Mouse (Mus musculus) intestine, postnatal 0 days (tissue): ENCODE measurements around the gene Nol4l. TPM values are rescaled to one million over a fixed set of nuclear protein-coding genes. Genes with fewer than 3 reads are reported as not detected.

Source experiments
- ATAC-seq: fragments of 200-750 bp; cut with Nextera tagmentation; 2 replicates; pipeline ENCODE4 v1.8.0; 2017; ENCODE audit warnings: mild to moderate bottlenecking, moderate TSS enrichment, moderate library complexity
- H3K27ac ChIP-seq: fragments of 300-500 bp; sonication (generic); 2 replicates; pipeline ENCODE4 v1.5.1; 2014; ENCODE audit warnings: mild to moderate bottlenecking, low read depth, low read length, moderate library complexity
- H3K27me3 ChIP-seq: fragments of 300-500 bp; sonication (generic); replicated peaks from 2 replicates; pipeline ENCODE4 v1.6.1; 2014; ENCODE audit warnings: low read length, mixed read lengths; ENCODE audit not compliant: control insufficient read depth, insufficient read depth
- H3K36me3 ChIP-seq: fragments of 300-500 bp; sonication (generic); 2 replicates; pipeline ENCODE4 v1.6.1; 2014; ENCODE audit warnings: mild to moderate bottlenecking, moderate library complexity; ENCODE audit not compliant: control insufficient read depth, insufficient read depth
- H3K4me1 ChIP-seq: fragments of 300-500 bp; sonication (generic); replicated peaks from 2 replicates; pipeline ENCODE4 v1.6.1; 2014; ENCODE audit warnings: antibody characterized with exemption, low read length, mixed read lengths; ENCODE audit not compliant: control insufficient read depth, insufficient read depth
- H3K4me2 ChIP-seq: fragments of 300-500 bp; sonication (generic); replicated peaks from 2 replicates; pipeline ENCODE4 v1.6.1; 2014; ENCODE audit warnings: low read depth, mild to moderate bottlenecking, moderate library complexity
- H3K4me3 ChIP-seq: fragments of 300-500 bp; sonication (generic); 2 replicates; pipeline ENCODE4 v1.5.1; 2014; ENCODE audit warnings: low read depth, low read length
- H3K9ac ChIP-seq: fragments of 300-500 bp; sonication (generic); 2 replicates; pipeline ENCODE4 v1.6.1; 2014; ENCODE audit warnings: mild to moderate bottlenecking, low read depth, low read length
- H3K9me3 ChIP-seq: fragments of 300-500 bp; sonication (generic); 2 replicates; pipeline ENCODE4 v1.6.1; 2016; ENCODE audit warnings: mixed run types; ENCODE audit not compliant: control insufficient read depth
- CTCF ChIP-seq: sonication (generic); IDR thresholded peaks from 2 replicates; pipeline ENCODE4 v1.5.1; 2016; ENCODE audit warnings: low read depth, mild to moderate bottlenecking, control low read depth, antibody characterized with exemption, moderate library complexity
- WGBS: fragments of 180-500 bp; shearing (Covaris S2); extraction: QIAGEN DNeasy Blood & Tissue Kit; methylation state at CpG from one replicate; pipeline ENCODE4 v1.1.7; 2014; 5-methylcytosine and 5-hydroxymethylcytosine counted together
- polyA plus RNA-seq: library from polyadenylated mRNA; unstranded; fragments of >200 nt; fragmentation: Nextera tagmentation; extraction: Ambion mirVana; gene quantifications from 2 replicates; pipeline ENCODE4 v1.2.1, GENCODE M21; 2015

Gene Nol4l
- polyA plus RNA-seq, 1 experiment from 2014 or later = 21.9 TPM

- H3K4me3 ChIP-seq = peak overlapping the region; percentile 97
- H3K36me3 ChIP-seq = no peaks in the 10 kb centered on the region
- H3K9me3 ChIP-seq = no peaks in the 10 kb centered on the region
- under 1% methylated on average over 58 of the region's 59 CpGs for WGBS
- ATAC-seq = peak; percentile 31
- H3K27ac ChIP-seq = peak overlapping the region; percentile 97
- H3K4me1 ChIP-seq = peaks cover 26% of the 10 kb centered on the region
- TF ChIP-seq CTCF = 0 out of 2 replicates have a peak, but pooled peaks have one; percentile 11
- no peaks in the 10 kb centered on the region for H3K27me3 ChIP-seq
- peak overlapping the region; percentile 95 for H3K9ac ChIP-seq
- peak overlapping the region; percentile 99 for H3K4me2 ChIP-seq
Measured at GRCm38 (mm10) chr2:153443434-153444240, 86.1 kb downstream of the Nol4l start.

- H3K4me1 ChIP-seq = peaks cover 30% of the 10 kb centered on the region
- H3K27ac ChIP-seq = peak overlapping the region; percentile 97
- no peak for TF ChIP-seq CTCF
- peak overlapping the region; percentile 95 for H3K9ac ChIP-seq
- H3K36me3 ChIP-seq = no peaks in the 10 kb centered on the region
- H3K27me3 ChIP-seq = no peaks in the 10 kb centered on the region
- 24% methylated on average over 5 of the region's 5 CpGs for WGBS
- peak overlapping the region; percentile 97 for H3K4me3 ChIP-seq
- ATAC-seq = no peak
- H3K4me2 ChIP-seq = peak overlapping the region; percentile 99
- H3K9me3 ChIP-seq = no peaks in the 10 kb centered on the region
Measured at GRCm38 (mm10) chr2:153442720-153443119, 87.1 kb downstream of the Nol4l start.

GRCm38 (mm10) chr2:153441228-153441627 is 88.5 kb downstream of the Nol4l start:
- 0 out of 2 replicates have a peak overlapping the region, but pooled peaks have one; percentile 97 for H3K4me3 ChIP-seq
- WGBS = 7% methylated on average over 3 of the region's 3 CpGs
- H3K4me1 ChIP-seq = peaks cover 41% of the 10 kb centered on the region
- H3K4me2 ChIP-seq = peak overlapping the region; percentile 99
- H3K27me3 ChIP-seq = no peaks in the 10 kb centered on the region
- TF ChIP-seq CTCF = no peak
- no peaks in the 10 kb centered on the region for H3K36me3 ChIP-seq
- 0 out of 2 replicates have a peak overlapping the region, but pooled peaks have one; percentile 95 for H3K9ac ChIP-seq
- H3K27ac ChIP-seq = peak overlapping the region; percentile 97
- no peaks in the 10 kb centered on the region for H3K9me3 ChIP-seq
- peak; percentile 17; the same call in 1 of the 2 replicates for ATAC-seq

- no peaks in the 10 kb centered on the region for H3K27me3 ChIP-seq
- TF ChIP-seq CTCF = no peak
- no peak overlapping the region for H3K4me3 ChIP-seq
- 27% methylated on average over 2 of the region's 2 CpGs for WGBS
- peak overlapping the region; percentile 99 for H3K4me2 ChIP-seq
- no peaks in the 10 kb centered on the region for H3K9me3 ChIP-seq
- H3K9ac ChIP-seq = no peak overlapping the region
- H3K36me3 ChIP-seq = no peaks in the 10 kb centered on the region
- peak overlapping the region; percentile 97 for H3K27ac ChIP-seq
- H3K4me1 ChIP-seq = peaks cover 46% of the 10 kb centered on the region
- no peak for ATAC-seq
Measured at GRCm38 (mm10) chr2:153440755-153441154, 89.0 kb downstream of the Nol4l start.

- 13% methylated on average over 2 of the region's 2 CpGs for WGBS
- Histone ChIP-seq H3K9ac (no peak overlapping the region), H3K4me3 (no peak overlapping the region), H3K4me1 (peaks cover 59% of the 10 kb centered on the region), H3K9me3 (no peaks in the 10 kb centered on the region), H3K36me3 (peaks cover 18% of the 10 kb centered on the region), H3K27ac (peak overlapping the region; percentile 63), H3K27me3 (no peaks in the 10 kb centered on the region), H3K4me2 (peak overlapping the region; percentile 37)
- no peak for TF ChIP-seq CTCF
- peak; percentile 44; the same call in 1 of the 2 replicates for ATAC-seq
Measured at GRCm38 (mm10) chr2:153437306-153437659, 92.5 kb downstream of the Nol4l start.

GRCm38 (mm10) chr2:153436641-153437305 is 93.0 kb downstream of the Nol4l start:
- TF ChIP-seq CTCF = no peak
- WGBS = 8% methylated on average over 6 of the region's 6 CpGs
- no peak overlapping the region for H3K4me3 ChIP-seq

More at GRCm38 (mm10) chr2:153436641-153437305, 93.0 kb downstream of the Nol4l start:
- peak; percentile 4; the same call in 1 of the 2 replicates for ATAC-seq
- Histone ChIP-seq H3K9ac (no peak overlapping the region), H3K27ac (peak overlapping the region; percentile 63), H3K27me3 (no peaks in the 10 kb centered on the region), H3K36me3 (peaks cover 23% of the 10 kb centered on the region), H3K4me1 (peaks cover 54% of the 10 kb centered on the region), H3K9me3 (no peaks in the 10 kb centered on the region), H3K4me2 (peak overlapping the region; percentile 37)
